Mouse (Mus musculus): ENCODE data around the gene Terf2.

- TF ChIP-seq POLR2A (IDR thresholded peaks at IDR 0.05; ENCODE audit: low read depth, low read length) (no peak), CTCF (conservative IDR thresholded peaks at IDR 0.05; ENCODE audit: insufficient read depth, insufficient read length, low read depth, low read length) (no peak)
Observed at GRCm38 (mm10) chr8:107129171-107130025, 33.1 kb upstream of the Terf2 start.
